Mouse (Mus musculus) MEL (cell line): ENCODE measurements at regions not wholly inside any gene's neighbourhood (a gene's known extent, or its start where the extent isn't known, plus 50 kb on each side); places are given as distances from the start of the nearest gene placed in this dataset.

Source experiments
- DNase-seq: peaks from one replicate; pipeline ENCODE4 v3.0.0; 2011; ENCODE audit warnings: low read depth, low spot score
- H3K27ac ChIP-seq: 2 replicates; pipeline ENCODE4 v1.5.1; 2012; ENCODE audit warnings: low read depth, mild to moderate bottlenecking, control low read depth, low read length, moderate library complexity; ENCODE audit not compliant: control insufficient read depth
- H3K27me3 ChIP-seq, 2 experiments: fragments of 150-350 bp in 1 of 2; sonication (generic) in 1 of 2; 2 replicates each; pipeline ENCODE4 v1.6.1; 2012; ENCODE audit warnings: low read length in 2 of 2, mild to moderate bottlenecking in 2 of 2, improper control_type of control experiment in 1 of 2, moderate library complexity in 1 of 2; ENCODE audit not compliant: insufficient read depth in 2 of 2, control insufficient read depth in 1 of 2
- H3K36me3 ChIP-seq, 2 experiments: 2 replicates each; pipeline ENCODE4 v1.6.1; 2012 to 2014; ENCODE audit warnings: low read length in 2 of 2, improper control_type of control experiment in 1 of 2, inconsistent platforms in 1 of 2, mild to moderate bottlenecking in 1 of 2; ENCODE audit not compliant: insufficient read depth in 2 of 2, control insufficient read depth in 1 of 2
- H3K4me1 ChIP-seq, 2 experiments: fragments of 150-350 bp in 1 of 2; sonication (generic) in 1 of 2; 2 replicates each; pipeline ENCODE4 v1.6.1; 2012; ENCODE audit warnings: low read length in 2 of 2, improper control_type of control experiment in 1 of 2, mild to moderate bottlenecking in 1 of 2; ENCODE audit not compliant: insufficient read depth in 2 of 2, control insufficient read depth in 1 of 2
- H3K4me3 ChIP-seq, 2 experiments: fragments of 150-350 bp in 1 of 2; sonication (generic) in 1 of 2; 2 replicates each; pipeline ENCODE4 v1.5.1; 2012; ENCODE audit warnings: low read depth in 2 of 2, low read length in 2 of 2, mild to moderate bottlenecking in 2 of 2, moderate library complexity in 2 of 2, control low read depth in 1 of 2, improper control_type of control experiment in 1 of 2; ENCODE audit not compliant: control insufficient read depth in 1 of 2, insufficient read depth in 1 of 2
- H3K79me2 ChIP-seq: 2 replicates; pipeline ENCODE4 v1.6.1; 2012; ENCODE audit warnings: mild to moderate bottlenecking, low read length, moderate library complexity; ENCODE audit not compliant: control insufficient read depth, poor library complexity, insufficient read depth
- H3K9ac ChIP-seq: 2 replicates; pipeline ENCODE4 v1.6.1; 2012; ENCODE audit warnings: low read depth, mild to moderate bottlenecking, control low read depth, low read length, moderate library complexity; ENCODE audit not compliant: control insufficient read depth, poor library complexity, severe bottlenecking
- H3K9me3 ChIP-seq: fragments of 150-350 bp; sonication (generic); replicated peaks from 2 replicates; pipeline ENCODE4 v1.6.1; 2012; ENCODE audit warnings: mild to moderate bottlenecking, low read length, improper control_type of control experiment, moderate library complexity; ENCODE audit not compliant: insufficient read depth
- CHD1 ChIP-seq: IDR thresholded peaks from 2 replicates; pipeline ENCODE4 v1.6.1; 2012; ENCODE audit warnings: low read depth, mild to moderate bottlenecking, inconsistent platforms, low read length, improper control_type of control experiment
- CTCF ChIP-seq, 3 experiments: IDR thresholded peaks in 2 of 3; conservative IDR thresholded peaks in 1 of 3; 2 replicates each; pipeline ENCODE4 v1.5.1; 2011 to 2012; ENCODE audit warnings: low read length in 3 of 3, low read depth in 2 of 3, mild to moderate bottlenecking in 2 of 3, improper control_type of control experiment in 1 of 3, inconsistent platforms in 1 of 3, mixed read lengths in 1 of 3, moderate library complexity in 1 of 3; ENCODE audit not compliant: control insufficient read depth in 1 of 3, insufficient read depth in 1 of 3, poor library complexity in 1 of 3, severe bottlenecking in 1 of 3
- E2F4 ChIP-seq: IDR thresholded peaks from 2 replicates; pipeline ENCODE4 v1.6.1; 2011; ENCODE audit warnings: low read depth, low read length, improper control_type of control experiment, borderline replicate concordance
- ELF1 ChIP-seq: IDR thresholded peaks from 2 replicates; pipeline ENCODE4 v1.6.1; 2014; ENCODE audit warnings: low read depth, mild to moderate bottlenecking, inconsistent platforms, low read length, improper control_type of control experiment, moderate library complexity
- JUND ChIP-seq: IDR thresholded peaks from 2 replicates; pipeline ENCODE4 v1.6.1; 2011; ENCODE audit warnings: low read depth, mild to moderate bottlenecking, improper control_type of control experiment, low read length
- KAT2A ChIP-seq: conservative IDR thresholded peaks from 2 replicates; pipeline ENCODE4 v1.6.1; 2012; ENCODE audit warnings: low read depth, low read length, improper control_type of control experiment, inconsistent platforms
- MAFK ChIP-seq: IDR thresholded peaks from 2 replicates; pipeline ENCODE4 v1.6.1; 2011; ENCODE audit warnings: low read depth, mild to moderate bottlenecking, low read length, improper control_type of control experiment, borderline replicate concordance
- MXI1 ChIP-seq: IDR thresholded peaks from 2 replicates; pipeline ENCODE4 v1.6.1; 2011; ENCODE audit warnings: mild to moderate bottlenecking, low read depth, low read length, improper control_type of control experiment
- POLR2A ChIP-seq, 2 experiments: IDR thresholded peaks; 2 replicates each; pipeline ENCODE4 v1.6.1; 2011 to 2012; ENCODE audit warnings: low read length in 2 of 2, mild to moderate bottlenecking in 2 of 2, control low read depth in 1 of 2, improper control_type of control experiment in 1 of 2, low read depth in 1 of 2, moderate library complexity in 1 of 2; ENCODE audit not compliant: control insufficient read depth in 1 of 2, insufficient read depth in 1 of 2, poor library complexity in 1 of 2
- RAD21 ChIP-seq: IDR thresholded peaks from 2 replicates; pipeline ENCODE4 v1.6.1; 2011; ENCODE audit warnings: mild to moderate bottlenecking, low read depth, low read length, improper control_type of control experiment
- USF2 ChIP-seq, 2 experiments: IDR thresholded peaks; 2 replicates each; pipeline ENCODE4 v1.6.1; 2011 to 2012; ENCODE audit warnings: improper control_type of control experiment in 2 of 2, low read length in 2 of 2, borderline replicate concordance in 1 of 2, inconsistent platforms in 1 of 2, low read depth in 1 of 2, mild to moderate bottlenecking in 1 of 2; ENCODE audit not compliant: insufficient read depth in 1 of 2
- ZKSCAN1 ChIP-seq: IDR thresholded peaks from 2 replicates; pipeline ENCODE4 v1.6.1; 2012; ENCODE audit warnings: low read depth, mild to moderate bottlenecking, inconsistent platforms, low read length, improper control_type of control experiment, moderate library complexity
- ZMIZ1 ChIP-seq: IDR thresholded peaks from 2 replicates; pipeline ENCODE4 v1.6.1; 2012; ENCODE audit warnings: low read depth, mild to moderate bottlenecking, inconsistent platforms, low read length, improper control_type of control experiment, moderate library complexity

DNA sequence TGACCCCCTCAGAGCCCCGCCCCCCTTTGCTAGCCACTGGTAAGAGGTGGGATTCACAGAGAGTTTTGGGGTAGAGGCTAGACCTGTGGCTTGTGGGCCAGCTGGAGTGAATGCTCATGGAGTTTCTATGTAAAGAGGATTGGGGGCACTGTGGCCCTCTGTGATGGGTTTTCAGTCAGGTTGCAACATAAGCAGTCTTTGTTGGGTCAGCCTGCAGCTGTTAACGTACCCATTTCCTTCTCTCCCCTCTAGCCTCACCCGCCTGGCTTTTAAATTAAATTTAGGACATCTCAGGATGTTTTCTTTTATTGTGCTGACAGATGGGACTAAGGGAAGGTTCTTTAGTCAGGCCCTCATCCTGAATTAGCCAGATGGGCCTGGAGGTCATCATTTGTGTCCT is 60.6 kb downstream of the Cryaa start:
- peaks cover 0 to 1% of the 10 kb centered on the region in 2 experiments; a peak in 1 of 4 replicates for H3K27me3 ChIP-seq
- no peak overlapping the region for H3K27ac ChIP-seq
- H3K9me3 ChIP-seq = no peaks in the 10 kb centered on the region
- no peak overlapping the region for H3K4me3 ChIP-seq
- H3K9ac ChIP-seq = no peak overlapping the region
- H3K4me1 ChIP-seq = no peaks in the 10 kb centered on the region
- TF ChIP-seq E2F4 (no peak), ZMIZ1 (no peak), RAD21 (no peak), JUND (no peak), CTCF (IDR thresholded peaks at IDR 0.05 in 2 of 3, conservative IDR thresholded peaks at IDR 0.05 in 1 of 3; ENCODE audit: control insufficient read depth in 1 of 3, insufficient read depth in 1 of 3, low read depth in 2 of 3, low read length in 3 of 3, poor library complexity in 1 of 3, severe bottlenecking in 1 of 3) (no peak), MXI1 (no peak)
- no peak for DNase-seq
- no peaks in the 10 kb centered on the region for H3K36me3 ChIP-seq
- no peaks in the 10 kb centered on the region for H3K79me2 ChIP-seq

DNA sequence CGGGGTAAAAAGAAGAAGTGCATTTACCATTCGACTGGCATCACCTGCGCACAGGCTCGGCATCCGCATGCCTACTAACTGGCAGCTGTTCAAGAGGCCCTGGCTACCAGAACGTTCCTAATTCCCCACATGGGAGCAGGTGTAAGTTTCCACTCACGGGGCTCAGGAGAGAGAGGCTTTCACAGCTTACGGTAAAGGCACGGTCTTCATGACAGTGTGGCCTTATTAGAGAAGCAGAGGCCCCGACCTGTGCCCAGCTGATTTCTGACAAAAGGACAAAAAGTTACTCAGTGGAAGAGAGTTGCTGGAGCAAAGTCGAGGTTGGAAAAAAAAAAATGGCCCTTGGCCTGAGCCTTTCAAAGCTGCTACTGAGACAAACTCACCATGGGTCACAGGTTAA is 62.0 kb downstream of the Cryaa start:
- no peak for TF ChIP-seq USF2 (IDR thresholded peaks at IDR 0.05; ENCODE audit: borderline replicate concordance in 1 of 2, insufficient read depth in 1 of 2, low read depth in 1 of 2, low read length in 2 of 2)
- no peak for TF ChIP-seq ELF1
- TF ChIP-seq POLR2A (IDR thresholded peaks at IDR 0.05; ENCODE audit: control insufficient read depth in 1 of 2, insufficient read depth in 1 of 2, low read depth in 1 of 2, low read length in 2 of 2, poor library complexity in 1 of 2) = no peak
- TF ChIP-seq MAFK = no peak
- TF ChIP-seq KAT2A = no peak
- no peak for TF ChIP-seq CHD1
- no peak for TF ChIP-seq E2F4
- DNase-seq = no peak
- Histone ChIP-seq H3K36me3 (no peaks in the 10 kb centered on the region), H3K4me1 (no peaks in the 10 kb centered on the region), H3K27me3 (peaks cover 0 to 1% of the 10 kb centered on the region in 2 experiments; a peak in 1 of 4 replicates), H3K27ac (no peak overlapping the region), H3K9ac (no peak overlapping the region), H3K4me3 (no peak overlapping the region), H3K9me3 (no peaks in the 10 kb centered on the region), H3K79me2 (no peaks in the 10 kb centered on the region)

DNA sequence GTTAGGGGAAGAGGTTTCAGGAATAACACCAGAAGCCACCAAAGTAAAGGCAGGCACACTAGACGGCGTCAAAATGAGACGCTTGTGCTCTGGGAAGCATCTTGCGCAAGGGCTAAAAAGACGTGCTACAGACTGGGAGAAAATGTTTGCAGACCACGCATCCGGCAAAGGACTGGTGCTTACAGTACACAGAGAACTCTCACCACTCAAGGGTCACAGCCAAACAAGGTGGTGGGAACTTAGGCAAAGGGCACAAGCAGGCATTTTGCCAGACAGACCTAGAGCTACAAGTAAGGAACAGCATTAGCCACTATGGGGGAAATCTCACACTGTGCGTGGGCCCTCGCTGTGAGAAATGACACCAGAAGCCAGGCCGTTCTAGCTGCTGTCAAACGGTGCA is 62.5 kb downstream of the Cryaa start:
- Histone ChIP-seq H3K9me3 (no peaks in the 10 kb centered on the region), H3K27me3 (peaks cover 0 to 1% of the 10 kb centered on the region in 2 experiments; a peak in 1 of 4 replicates)
- no peak for DNase-seq

More for the DNA sequence above, 62.5 kb downstream of the Cryaa start:
- H3K27ac ChIP-seq = no peak overlapping the region
- H3K9ac ChIP-seq = no peak overlapping the region
- no peak for TF ChIP-seq ZKSCAN1
- H3K4me1 ChIP-seq = no peaks in the 10 kb centered on the region
- no peak overlapping the region for H3K4me3 ChIP-seq
- H3K36me3 ChIP-seq = no peaks in the 10 kb centered on the region
- no peaks in the 10 kb centered on the region for H3K79me2 ChIP-seq
